Mouse (Mus musculus) ovary, adult 18-20 months (tissue): Measurements from ENCODE around the gene Eif2d.

Experiments used
- DNase-seq: peaks from one replicate; pipeline ENCODE4 v3.0.0; 2022; ENCODE audit warnings: low spot score, mixed read lengths

The Eif2d gene

DNA sequence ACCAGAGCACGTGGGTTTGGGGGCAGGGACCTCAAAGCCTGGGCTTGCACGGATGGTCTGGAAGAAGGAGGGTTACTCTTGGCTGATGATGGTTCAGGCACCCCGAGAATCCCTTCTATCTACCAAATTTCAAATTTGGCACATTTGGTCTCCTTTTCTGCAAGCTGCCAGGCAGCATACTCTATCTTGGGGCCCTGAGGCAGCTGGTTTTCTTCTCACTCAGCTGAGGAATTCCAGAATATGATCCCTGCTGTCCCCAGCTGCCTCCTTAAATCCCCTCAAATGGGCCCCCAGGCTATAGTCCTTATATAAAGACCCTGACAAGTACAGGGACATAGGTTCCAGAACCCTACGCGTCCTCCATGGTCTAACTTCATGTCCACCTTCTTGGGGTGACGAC, 60.4 kb downstream of the Eif2d start:
- no peak for DNase-seq

DNA sequence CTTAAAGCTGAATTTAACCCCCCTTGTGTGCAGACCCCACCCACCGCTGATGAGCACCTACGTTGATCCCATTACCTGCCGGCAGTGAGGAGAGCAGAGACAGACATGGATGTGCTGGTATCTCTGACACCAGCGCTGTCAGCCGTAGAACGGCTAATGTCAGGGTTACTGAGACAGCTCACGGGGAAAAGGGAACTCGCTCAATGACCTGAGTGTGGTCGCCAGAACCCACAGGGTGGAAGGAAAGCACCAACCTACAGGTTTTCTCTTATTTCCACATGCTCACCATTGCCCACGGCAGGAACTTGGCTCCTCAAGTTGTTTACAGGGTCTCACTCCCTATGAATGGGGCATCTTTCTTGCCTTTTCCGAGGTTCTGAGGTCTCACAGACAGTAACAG, 66.0 kb downstream of the Eif2d start:
- no peak for DNase-seq

DNA sequence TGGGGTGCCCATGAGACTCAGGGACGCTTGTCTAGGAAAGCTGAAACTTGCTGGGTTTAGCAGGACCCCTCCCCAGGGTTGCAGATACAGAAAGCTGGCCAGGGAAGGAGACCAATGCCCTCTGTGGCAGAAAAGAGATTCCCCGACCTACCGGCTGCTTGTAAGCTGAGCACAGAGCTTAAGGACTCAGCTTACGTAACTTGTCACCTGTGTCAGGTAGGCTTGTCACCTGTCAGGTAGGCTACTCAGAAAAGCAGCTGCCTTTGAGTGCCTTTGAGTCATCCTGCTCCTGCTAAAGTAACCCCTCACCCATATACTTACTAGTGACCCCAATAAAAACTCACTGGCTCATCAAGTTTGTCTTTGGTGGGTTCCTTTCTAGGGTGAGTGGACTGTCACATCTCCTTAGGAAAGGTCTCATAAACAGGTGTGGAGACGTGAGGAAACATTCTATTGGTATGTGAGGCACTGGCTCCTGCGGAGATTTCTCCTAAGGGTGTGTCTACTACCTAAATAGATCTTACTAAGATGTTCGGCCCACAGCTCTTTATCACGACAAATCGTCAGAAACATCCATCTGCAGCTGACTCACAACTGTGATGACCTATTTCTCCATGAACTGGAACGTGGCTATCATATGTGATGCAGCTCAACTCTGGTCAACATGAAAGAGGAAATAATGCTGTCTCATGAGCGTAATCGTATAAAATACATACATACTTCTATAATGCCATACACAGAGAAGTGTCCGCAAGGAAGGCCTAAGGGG, 69.0 kb downstream of the Eif2d start:
- no peak for DNase-seq

DNA sequence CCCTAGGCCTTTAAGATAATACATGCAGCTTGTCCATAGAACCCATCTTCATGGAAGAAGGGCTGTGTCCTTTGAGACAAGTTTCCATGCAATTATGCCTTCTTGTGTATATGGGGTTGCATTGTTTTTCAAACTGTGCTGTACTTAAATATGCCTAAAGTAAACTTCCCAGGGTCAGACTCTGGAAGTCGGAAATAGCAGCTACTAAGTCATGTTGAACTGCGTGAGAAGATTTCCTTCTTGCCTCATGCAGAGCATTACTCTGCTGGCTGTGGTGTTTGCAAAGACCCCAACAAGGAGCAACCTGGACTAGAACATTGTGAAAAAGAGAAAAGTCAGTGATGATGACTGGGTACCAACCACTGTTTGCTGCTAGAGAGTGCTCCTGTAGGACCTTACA, 70.4 kb downstream of the Eif2d start:
- DNase-seq = no peak

DNA sequence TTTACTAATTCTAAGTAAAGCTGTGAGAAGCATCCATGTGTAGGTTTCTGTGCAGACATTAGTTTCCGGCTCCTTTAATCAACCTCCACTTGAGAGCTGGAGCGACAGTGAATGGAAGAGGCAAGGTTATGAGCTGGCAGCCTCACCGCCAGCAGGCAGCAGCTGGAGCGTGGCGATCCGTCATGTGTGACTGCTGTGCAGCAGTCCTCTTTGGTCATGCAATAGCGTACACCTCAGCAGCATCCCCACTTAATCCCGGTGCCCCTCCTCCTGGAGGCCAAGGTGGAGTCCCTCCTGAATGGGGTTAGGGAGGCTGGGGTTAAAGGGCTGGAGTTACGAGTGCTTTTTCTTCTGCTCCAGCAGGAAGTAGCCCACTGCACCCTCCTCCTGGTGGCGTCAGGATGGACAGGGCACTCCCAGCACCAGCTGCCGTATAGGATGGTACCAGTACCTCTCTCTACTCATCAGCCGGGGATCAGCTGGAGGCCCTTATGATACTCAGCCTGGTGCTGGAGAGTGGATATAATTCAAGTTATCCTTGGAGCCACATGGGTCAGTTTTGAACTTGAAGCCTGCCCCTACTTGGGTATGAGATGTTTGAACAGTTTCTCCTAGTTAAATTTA, 72.0 kb downstream of the Eif2d start:
- no peak for DNase-seq

DNA sequence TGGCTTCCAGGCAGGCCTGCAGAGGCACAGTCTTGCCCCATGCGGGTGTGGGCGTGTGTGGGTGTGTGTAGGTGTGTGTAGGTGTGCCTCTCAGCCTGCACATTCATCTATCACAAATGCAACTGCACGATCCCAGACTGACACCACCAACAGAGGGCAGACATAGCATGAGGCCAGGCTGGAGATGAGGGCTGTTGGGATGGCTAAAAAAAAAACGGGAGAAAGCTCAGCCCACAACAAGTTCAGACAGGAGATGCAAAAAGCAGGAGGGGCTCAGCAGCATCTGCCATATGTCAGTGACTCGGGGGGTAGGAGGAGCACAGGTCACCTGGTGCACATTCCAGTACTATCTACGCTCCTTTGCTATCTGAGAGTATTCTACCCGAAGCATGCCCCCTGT, 75.2 kb downstream of the Eif2d start:
- no peak for DNase-seq

DNA sequence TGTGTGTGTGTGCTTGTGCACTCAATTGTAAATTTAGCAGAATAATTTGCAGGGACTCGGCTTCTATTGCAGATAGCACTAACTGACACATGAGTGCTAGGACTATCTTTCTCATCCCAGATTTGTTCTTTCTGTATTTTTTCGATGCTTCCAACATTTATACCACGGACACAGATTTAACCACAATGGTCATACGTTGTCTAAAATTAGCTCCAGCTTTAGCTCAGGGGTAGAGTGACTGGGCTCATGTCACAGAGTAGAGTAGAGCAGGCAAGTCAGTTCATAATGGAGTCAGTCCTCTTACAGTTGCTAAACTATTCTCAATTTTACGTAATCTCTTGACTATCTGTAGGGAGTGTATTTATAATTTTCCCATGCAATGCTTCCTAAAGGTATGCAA, 75.7 kb downstream of the Eif2d start:
- no peak for DNase-seq

DNA sequence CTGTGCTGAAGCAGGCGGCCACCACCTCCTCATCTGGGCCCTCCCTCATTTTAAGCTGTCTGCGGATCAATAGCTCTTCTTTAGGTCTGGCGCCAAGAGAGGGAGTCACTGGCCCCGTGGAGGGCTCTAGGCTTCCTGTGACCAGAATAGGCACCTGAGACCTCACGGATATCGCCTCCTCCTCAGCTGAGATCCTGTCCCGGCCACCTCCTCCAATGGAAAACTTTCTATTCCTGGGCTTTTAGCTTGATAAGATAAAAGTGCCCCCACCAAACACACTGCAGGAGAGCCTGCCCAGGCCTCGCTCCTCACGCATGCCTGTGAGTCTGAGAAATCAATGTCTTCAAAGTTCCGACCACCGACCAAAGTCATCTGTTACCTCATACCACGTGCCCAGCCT, 80.5 kb downstream of the Eif2d start:
- no peak for DNase-seq

DNA sequence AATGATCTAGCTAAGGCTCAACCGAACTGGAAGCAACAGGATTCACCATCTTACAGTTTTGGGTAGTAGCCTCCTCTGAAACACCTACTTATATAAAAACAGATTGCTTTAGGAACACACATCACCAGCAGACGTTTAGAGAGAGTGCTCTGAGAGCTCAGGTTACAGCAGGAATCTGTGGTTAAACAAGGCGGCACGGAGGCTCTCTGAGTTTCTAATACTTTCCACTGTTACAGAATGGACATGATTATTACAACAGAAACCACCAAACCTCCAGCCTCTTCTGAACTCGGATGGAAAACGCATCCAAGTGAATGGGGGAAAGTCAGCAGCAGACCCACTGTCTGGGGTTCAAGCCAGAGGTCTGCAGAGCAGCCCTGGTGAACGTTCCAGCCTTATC, 83.1 kb downstream of the Eif2d start:
- DNase-seq = no peak
